Mouse (Mus musculus): ENCODE measurements around the gene Zfp619.
"Not testable (repeated sequence)": the region's sequence is repeated elsewhere in the genome, so short reads cannot be mapped to it uniquely, and the experiment has no call there.

The Zfp619 gene

DNA sequence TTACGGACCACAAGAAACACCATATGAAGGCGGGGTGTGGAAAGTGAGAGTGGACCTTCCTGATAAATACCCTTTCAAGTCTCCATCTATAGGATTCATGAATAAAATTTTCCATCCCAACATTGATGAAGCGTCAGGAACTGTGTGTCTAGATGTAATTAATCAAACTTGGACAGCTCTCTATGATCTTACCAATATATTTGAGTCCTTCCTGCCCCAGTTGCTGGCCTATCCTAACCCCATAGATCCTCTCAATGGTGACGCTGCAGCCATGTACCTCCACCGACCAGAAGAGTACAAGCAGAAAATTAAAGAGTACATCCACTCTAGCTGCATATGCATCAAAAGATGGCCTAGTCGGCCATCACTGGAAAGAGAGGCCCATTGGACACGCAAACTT lies 71.5 kb downstream of the Zfp619 start:
- not testable (repeated sequence) for DNase-seq (ENCODE audit: low spot score)
